Mouse (Mus musculus) limb, embryonic 15.5 days (tissue): Measurements from ENCODE around the gene Catsper4. TPM values are rescaled to one million over a fixed set of nuclear protein-coding genes. Genes with fewer than 3 reads are reported as not detected.
"Not testable (repeated sequence)": the region's sequence is repeated elsewhere in the genome, so short reads cannot be mapped to it uniquely, and the experiment has no call there.

Source experiments
- ATAC-seq: fragments of 200-750 bp; cut with Nextera tagmentation; 2 replicates; pipeline ENCODE4 v1.8.0; 2017; ENCODE audit warnings: low read depth, moderate TSS enrichment; ENCODE audit not compliant: insufficient number of reproducible peaks, low FRiP score, low TSS enrichment
- H3K27ac ChIP-seq: fragments of 300-500 bp; sonication (generic); 2 replicates; pipeline ENCODE4 v1.5.1; 2015; ENCODE audit warnings: moderate library complexity, mild to moderate bottlenecking, inconsistent platforms
- H3K27me3 ChIP-seq: fragments of 300-500 bp; sonication (generic); 2 replicates; pipeline ENCODE4 v1.6.1; 2015; ENCODE audit warnings: inconsistent platforms
- H3K36me3 ChIP-seq: fragments of 300-500 bp; sonication (generic); 2 replicates; pipeline ENCODE4 v1.6.1; 2015; ENCODE audit warnings: inconsistent platforms
- H3K4me1 ChIP-seq: fragments of 300-500 bp; sonication (generic); 2 replicates; pipeline ENCODE4 v1.6.1; 2015; ENCODE audit warnings: inconsistent platforms
- H3K4me2 ChIP-seq: fragments of 300-500 bp; sonication (generic); 2 replicates; pipeline ENCODE4 v1.6.1; 2015; ENCODE audit warnings: mild to moderate bottlenecking, inconsistent platforms
- H3K4me3 ChIP-seq: fragments of 300-500 bp; sonication (generic); 2 replicates; pipeline ENCODE4 v1.5.1; 2015; ENCODE audit warnings: mild to moderate bottlenecking, inconsistent platforms
- H3K9ac ChIP-seq: fragments of 300-500 bp; sonication (generic); 2 replicates; pipeline ENCODE4 v1.6.1; 2015; ENCODE audit warnings: inconsistent platforms
- H3K9me3 ChIP-seq: fragments of 300-500 bp; sonication (generic); 2 replicates; pipeline ENCODE4 v1.6.1; 2016; ENCODE audit warnings: inconsistent platforms
- WGBS: fragments of 180-500 bp; shearing (Covaris S2); methylation state at CpG from one replicate; pipeline ENCODE4 v1.1.7; 2015; 5-methylcytosine and 5-hydroxymethylcytosine counted together
- polyA plus RNA-seq: library from polyadenylated mRNA; unstranded; fragments of >200 nt; fragmentation: Nextera tagmentation; extraction: Ambion mirVana; gene quantifications from 2 replicates; pipeline ENCODE4 v1.2.1, GENCODE M21; 2015

Catsper4 gene
- 0.29 TPM in 1 of 2 replicates, not detected in the other for polyA plus RNA-seq

GRCm38 (mm10) chr4:134227194-134227593, at the start of gene Catsper4:
Gene Catsper4, minus strand, starts transcription at chr4:134227383.
- H3K27me3 ChIP-seq = no peaks in the 10 kb centered on the region
- 73% methylated on average over 8 of the region's 8 CpGs for WGBS
- no peak within 1 kb of the TSS for H3K4me3 ChIP-seq
- ATAC-seq = no peak
- H3K4me1 ChIP-seq = no peaks in the 10 kb centered on the region
- no peak within 1 kb of the TSS for H3K4me2 ChIP-seq
- H3K9ac ChIP-seq = no peak within 1 kb of the TSS
- no peak within 1 kb of the TSS for H3K27ac ChIP-seq
- no peaks in the 10 kb centered on the region for H3K9me3 ChIP-seq
- H3K36me3 ChIP-seq = no peaks in the 10 kb centered on the region

GRCm38 (mm10) chr4:134273417-134274345, 46.5 kb upstream of the Catsper4 start:
- Histone ChIP-seq H3K36me3 (peaks cover 19% of the 10 kb centered on the region), H3K9me3 (no peaks in the 10 kb centered on the region), H3K4me2 (peak overlapping the region; percentile 38), H3K4me3 (peak overlapping the region; percentile 11; the same call in 1 of the 2 replicates), H3K27ac (peak overlapping the region; percentile 34; the same call in 1 of the 2 replicates), H3K4me1 (peaks cover 4% of the 10 kb centered on the region; the same call in 1 of the 2 replicates), H3K27me3 (no peaks in the 10 kb centered on the region), H3K9ac (no peak overlapping the region)
- 4% methylated on average over 14 of the region's 14 CpGs for WGBS
- no peak for ATAC-seq

- H3K9me3 ChIP-seq = no peaks in the 10 kb centered on the region
- H3K4me3 ChIP-seq = peak overlapping the region; percentile 11; the same call in 1 of the 2 replicates
- peaks cover 12% of the 10 kb centered on the region for H3K36me3 ChIP-seq
- H3K27ac ChIP-seq = no peak overlapping the region
- peaks cover 4% of the 10 kb centered on the region; the same call in 1 of the 2 replicates for H3K4me1 ChIP-seq
- H3K27me3 ChIP-seq = no peaks in the 10 kb centered on the region
- peak overlapping the region; percentile 38 for H3K4me2 ChIP-seq
- WGBS = 14% methylated on average over 13 of the region's 13 CpGs
- no peak overlapping the region for H3K9ac ChIP-seq
- ATAC-seq = no peak
These were observed 45.7 kb upstream of the Catsper4 start for GRCm38 (mm10) chr4:134272731-134273416.

- no peak for ATAC-seq
These were observed 44.8 kb upstream of the Catsper4 start for GRCm38 (mm10) chr4:134271979-134272378.

GRCm38 (mm10) chr4:134269622-134270021, 42.4 kb upstream of the Catsper4 start:
- not testable (repeated sequence) for H3K9ac ChIP-seq, ATAC-seq, H3K27ac ChIP-seq, H3K4me3 ChIP-seq, H3K4me2 ChIP-seq, H3K27me3 ChIP-seq, H3K36me3 ChIP-seq, H3K4me1 ChIP-seq, H3K9me3 ChIP-seq

More at GRCm38 (mm10) chr4:134271979-134272378, 44.8 kb upstream of the Catsper4 start:
- peaks cover 4% of the 10 kb centered on the region; the same call in 1 of the 2 replicates for H3K4me1 ChIP-seq
- H3K9me3 ChIP-seq = no peaks in the 10 kb centered on the region
- no peak overlapping the region for H3K4me2 ChIP-seq
- peaks cover 5% of the 10 kb centered on the region for H3K36me3 ChIP-seq
- 85% methylated on average over 7 of the region's 7 CpGs for WGBS
- no peak overlapping the region for H3K4me3 ChIP-seq
- no peak overlapping the region for H3K27ac ChIP-seq
- H3K9ac ChIP-seq = no peak overlapping the region
- H3K27me3 ChIP-seq = no peaks in the 10 kb centered on the region

GRCm38 (mm10) chr4:134268102-134268655, 41.0 kb upstream of the Catsper4 start:
- no peaks in the 10 kb centered on the region for H3K9me3 ChIP-seq
- H3K27ac ChIP-seq = no peak overlapping the region
- 81% methylated on average over 19 of the region's 19 CpGs for WGBS
- no peak for ATAC-seq
- no peak overlapping the region for H3K9ac ChIP-seq
- no peak overlapping the region for H3K4me2 ChIP-seq
- H3K4me3 ChIP-seq = no peak overlapping the region
- H3K4me1 ChIP-seq = peaks cover 4% of the 10 kb centered on the region; the same call in 1 of the 2 replicates
- no peaks in the 10 kb centered on the region for H3K36me3 ChIP-seq
- H3K27me3 ChIP-seq = no peaks in the 10 kb centered on the region

- H3K4me2 ChIP-seq = no peak overlapping the region
- 60% methylated on average over 9 of the region's 9 CpGs for WGBS
- H3K36me3 ChIP-seq = no peaks in the 10 kb centered on the region
These were observed 38.8 kb upstream of the Catsper4 start for GRCm38 (mm10) chr4:134265860-134266585.

GRCm38 (mm10) chr4:134263191-134263590, 36.0 kb upstream of the Catsper4 start:
- ATAC-seq = no peak
- H3K9ac ChIP-seq = no peak overlapping the region
- H3K9me3 ChIP-seq = no peaks in the 10 kb centered on the region
- H3K27ac ChIP-seq = no peak overlapping the region
- H3K36me3 ChIP-seq = no peaks in the 10 kb centered on the region
- no peak overlapping the region for H3K4me3 ChIP-seq
- H3K27me3 ChIP-seq = no peaks in the 10 kb centered on the region
- 29% methylated on average over 6 of the region's 6 CpGs for WGBS
- H3K4me2 ChIP-seq = no peak overlapping the region
- no peaks in the 10 kb centered on the region for H3K4me1 ChIP-seq

More at GRCm38 (mm10) chr4:134265860-134266585, 38.8 kb upstream of the Catsper4 start:
- H3K27me3 ChIP-seq = no peaks in the 10 kb centered on the region
- no peaks in the 10 kb centered on the region for H3K4me1 ChIP-seq
- H3K9ac ChIP-seq = no peak overlapping the region
- H3K27ac ChIP-seq = no peak overlapping the region
- H3K4me3 ChIP-seq = no peak overlapping the region
- no peaks in the 10 kb centered on the region for H3K9me3 ChIP-seq
- no peak for ATAC-seq

GRCm38 (mm10) chr4:134258354-134258753, 31.2 kb upstream of the Catsper4 start:
- H3K9me3 ChIP-seq = no peaks in the 10 kb centered on the region
- H3K36me3 ChIP-seq = no peaks in the 10 kb centered on the region
- H3K27me3 ChIP-seq = peaks cover 31% of the 10 kb centered on the region
- peaks cover 28% of the 10 kb centered on the region for H3K4me1 ChIP-seq
- H3K4me2 ChIP-seq = no peak overlapping the region
- no peak overlapping the region for H3K4me3 ChIP-seq
- ATAC-seq = no peak
- H3K9ac ChIP-seq = no peak overlapping the region
- no peak overlapping the region for H3K27ac ChIP-seq
- WGBS = 69% methylated on average over 11 of the region's 11 CpGs

- Histone ChIP-seq H3K9ac (no peak overlapping the region), H3K9me3 (no peaks in the 10 kb centered on the region), H3K27ac (no peak overlapping the region), H3K27me3 (peaks cover 41% of the 10 kb centered on the region), H3K4me1 (peaks cover 32% of the 10 kb centered on the region), H3K36me3 (no peaks in the 10 kb centered on the region), H3K4me3 (no peak overlapping the region), H3K4me2 (no peak overlapping the region)
- WGBS = 29% methylated on average over 11 of the region's 11 CpGs
- ATAC-seq = no peak
These were observed 30.2 kb upstream of the Catsper4 start for GRCm38 (mm10) chr4:134257198-134258009.
